Mouse (Mus musculus) cerebellum, adult 9-10 months (tissue): Measurements from ENCODE around the gene Ms4a2.
A peak's percentile ranks its signal among the peaks of the same experiment; 100 is the strongest.

ENCODE experiments used
- DNase-seq: peaks from one replicate; pipeline ENCODE4 v3.0.0; 2022

Ms4a2 gene

DNA sequence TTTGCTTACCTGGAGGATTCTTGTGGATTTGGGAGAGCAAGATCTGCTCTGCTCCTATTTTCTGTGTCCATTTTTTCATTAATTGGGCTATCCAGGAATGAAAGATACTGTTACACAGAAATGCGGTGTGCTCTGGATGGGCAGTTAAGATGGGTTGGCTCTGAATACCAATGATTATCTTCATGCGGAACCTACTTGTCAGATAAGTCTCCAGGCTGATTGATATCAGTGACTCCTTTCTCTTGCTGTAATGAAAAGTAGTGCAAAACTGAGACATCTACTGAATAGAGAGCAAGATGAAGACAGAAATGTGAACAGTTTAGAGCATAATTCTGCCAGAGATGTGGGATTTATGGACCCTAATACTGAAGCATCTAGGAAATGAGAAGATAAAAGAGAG lies at the start of gene Ms4a2:
Ms4a2 (minus strand) TSS at position 169 of the 400 bp plus-strand sequence.
- DNase-seq, result no peak

GRCm38 (mm10) chr19:11661562-11661961 lies 38.0 kb upstream of the Ms4a2 start:
- DNase-seq, result no peak

- DNase-seq, result no peak
Observed at GRCm38 (mm10) chr19:11660459-11660858, 36.9 kb upstream of the Ms4a2 start, which contains the start of gene Oosp2. Gene Oosp2, minus strand, starts transcription at chr19:11660559.

DNA sequence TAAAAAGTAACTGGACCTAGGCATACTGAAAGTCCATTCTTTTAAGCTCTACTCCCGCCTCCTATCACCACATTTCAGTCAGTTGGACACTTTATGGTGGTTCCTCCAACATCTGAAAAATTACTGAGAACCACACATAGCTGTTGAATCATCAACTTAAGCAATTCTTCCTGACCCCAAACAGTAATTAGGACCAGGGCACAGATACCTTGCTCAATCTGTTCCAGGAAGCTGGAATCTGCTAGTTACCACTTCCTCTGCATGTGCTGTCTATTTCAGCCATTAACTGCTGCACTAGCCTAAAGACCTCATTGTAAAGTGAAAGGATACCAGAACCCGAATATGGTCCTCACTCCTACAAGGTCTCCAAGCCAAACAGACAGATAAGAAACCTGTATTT lies 35.6 kb upstream of the Ms4a2 start:
- no peak for DNase-seq

GRCm38 (mm10) chr19:11649564-11649963 lies 26.0 kb upstream of the Ms4a2 start:
- DNase-seq, result no peak

DNA sequence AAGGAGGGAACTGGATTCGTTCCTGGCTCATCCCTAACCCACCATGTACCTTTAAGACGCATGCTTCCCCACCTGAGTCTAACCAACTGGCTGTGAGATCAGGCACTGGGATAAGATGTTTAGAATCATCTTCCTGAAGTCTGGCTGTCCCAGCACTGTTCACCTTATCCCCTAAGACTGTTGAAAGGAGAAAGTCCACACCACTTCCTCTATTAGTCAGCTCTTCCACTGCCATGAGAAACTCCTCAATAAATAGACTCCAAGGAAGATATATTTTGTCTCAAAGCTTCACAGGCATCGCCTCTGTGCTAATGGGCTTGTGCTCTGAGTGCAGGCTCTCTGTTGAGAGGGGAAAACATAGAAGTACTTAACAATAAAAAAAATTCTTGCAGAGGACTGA lies 22.6 kb upstream of the Ms4a2 start:
- no peak for DNase-seq

DNA sequence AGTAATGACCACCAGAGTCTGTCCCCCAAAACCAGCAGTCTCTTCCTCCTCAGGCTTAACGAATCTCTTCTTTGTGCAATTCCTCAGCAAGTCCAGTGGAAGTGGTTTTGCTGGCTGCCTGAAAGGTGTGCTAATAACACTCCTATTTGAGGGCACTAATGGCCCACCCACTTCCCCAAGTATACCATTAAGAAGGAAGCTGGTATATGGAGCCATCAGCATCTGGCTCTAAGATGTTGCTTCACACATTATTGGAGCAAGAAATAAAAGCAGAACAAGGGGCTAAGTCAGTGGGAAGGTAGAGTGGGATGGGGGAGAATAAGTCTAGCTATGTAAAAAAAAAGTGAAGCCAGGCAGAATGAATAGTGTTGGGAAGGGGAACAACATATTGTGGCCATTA lies 17.2 kb upstream of the Ms4a2 start, which contains the start of gene Ms4a3:
Ms4a3 (minus strand) TSS at position 120 of the 400 bp plus-strand sequence.
- DNase-seq, result no peak

GRCm38 (mm10) chr19:11639038-11639437 lies 15.5 kb upstream of the Ms4a2 start:
- DNase-seq, result no peak

DNA sequence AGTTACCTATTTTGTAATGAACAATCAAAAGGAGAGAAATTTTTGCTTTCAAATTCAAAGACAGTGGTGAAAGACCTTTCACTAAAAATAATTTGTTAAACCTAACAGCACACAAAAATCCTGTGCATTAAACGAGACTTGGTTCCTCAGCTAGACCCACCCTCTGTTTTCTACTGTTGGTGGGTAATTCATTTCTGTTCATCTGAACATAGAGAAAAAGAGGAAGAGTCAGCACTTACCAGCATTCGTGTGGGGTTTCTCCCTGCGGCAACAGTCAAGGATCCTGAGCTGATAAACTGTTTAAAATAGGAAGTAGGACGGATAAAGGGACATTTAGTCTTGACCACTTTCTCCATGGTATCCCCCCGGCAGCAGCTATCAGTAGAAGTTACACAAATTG lies 12.1 kb upstream of the Ms4a2 start:
- DNase-seq, result no peak

- DNase-seq, result no peak
Observed at GRCm38 (mm10) chr19:11634330-11634729, 10.8 kb upstream of the Ms4a2 start.

DNA sequence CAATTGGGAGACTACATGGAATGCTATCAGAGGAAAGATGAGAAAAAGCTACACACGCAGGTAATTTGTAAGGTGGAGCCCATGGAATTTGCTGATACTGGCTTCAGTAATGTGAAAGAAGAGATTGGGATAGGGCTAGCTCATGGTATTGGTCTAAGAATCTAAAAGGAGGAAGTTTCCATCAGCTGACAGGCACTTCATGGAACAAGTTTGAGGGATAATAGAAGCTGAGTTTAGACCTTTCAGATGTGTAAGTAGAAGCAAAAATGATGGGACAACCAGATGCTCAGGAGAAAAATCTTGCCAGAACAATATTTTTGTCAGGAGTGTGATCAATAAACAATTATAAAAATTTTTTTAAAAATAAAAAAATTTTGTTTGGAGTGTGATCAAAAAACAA lies 10.2 kb upstream of the Ms4a2 start:
- DNase-seq, result no peak

DNA sequence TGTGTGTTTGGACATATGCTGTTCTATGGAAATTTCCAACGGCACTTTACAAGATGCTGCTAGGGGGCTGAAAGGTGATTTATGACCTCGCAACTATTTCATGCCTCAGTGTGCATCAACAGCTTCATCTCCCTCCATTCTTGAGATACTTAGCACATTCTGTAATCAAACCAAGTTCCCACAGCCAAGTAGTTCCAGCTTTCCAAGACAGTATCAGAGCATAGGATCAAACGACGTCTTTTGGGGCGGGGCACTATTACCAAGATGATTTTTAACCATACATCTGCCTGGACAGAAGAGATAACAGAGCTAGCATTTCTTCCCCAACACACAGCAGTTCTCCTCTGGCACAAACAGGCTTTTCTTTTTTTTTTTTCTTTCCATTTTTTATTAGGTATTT lies 1.7 kb upstream of the Ms4a2 start:
- DNase-seq, result no peak

GRCm38 (mm10) chr19:11624800-11625199 lies 1.3 kb upstream of the Ms4a2 start:
- no peak for DNase-seq

DNA sequence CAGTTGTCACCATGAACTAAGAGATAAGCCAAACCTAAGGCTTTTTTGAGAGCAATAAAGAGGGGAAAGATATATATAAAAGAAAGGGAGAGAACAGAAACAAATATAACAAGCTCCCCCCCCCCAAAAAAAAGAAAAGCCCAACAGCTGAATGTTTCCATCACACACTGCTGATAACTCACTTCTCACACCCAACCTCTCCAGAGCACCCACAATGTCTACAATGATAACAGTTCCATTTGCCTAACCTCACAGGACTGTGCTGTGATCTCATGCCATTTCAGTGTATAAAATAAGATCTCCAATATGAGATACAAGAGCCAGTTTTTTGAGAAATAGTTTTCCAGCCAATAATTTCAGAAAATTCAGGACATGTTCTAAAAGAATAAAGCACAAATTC lies 5.5 kb downstream of the Ms4a2 start:
- no peak for DNase-seq

GRCm38 (mm10) chr19:11614805-11615204 lies 8.7 kb downstream of the Ms4a2 start:
- no peak for DNase-seq

- DNase-seq, result no peak
Observed at GRCm38 (mm10) chr19:11613776-11614443, 9.6 kb downstream of the Ms4a2 start.

DNA sequence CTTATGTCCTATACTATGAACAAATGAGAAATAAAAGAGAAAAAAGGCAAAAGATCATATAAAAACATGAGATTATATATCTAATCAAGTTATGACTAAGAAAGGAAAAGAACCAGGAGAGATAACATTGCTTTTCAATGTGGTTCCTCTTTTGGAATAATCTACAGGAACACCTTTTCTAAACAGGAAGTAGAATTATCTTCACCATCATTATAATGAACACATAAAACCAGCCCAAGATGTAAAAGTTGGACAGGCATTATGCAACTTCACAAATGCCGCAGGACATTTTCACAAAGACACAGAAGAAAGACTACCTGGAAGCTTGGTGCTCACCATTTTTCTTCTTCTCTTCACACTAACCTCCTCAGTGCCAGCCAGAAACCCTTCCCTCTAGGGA lies 10.4 kb downstream of the Ms4a2 start:
- no peak for DNase-seq

GRCm38 (mm10) chr19:11612293-11612692 lies 11.2 kb downstream of the Ms4a2 start:
- DNase-seq, result no peak

- DNase-seq, result peak; percentile 6
Observed at GRCm38 (mm10) chr19:11611541-11611945, 12.0 kb downstream of the Ms4a2 start.

GRCm38 (mm10) chr19:11608172-11608571 lies 15.3 kb downstream of the Ms4a2 start:
- no peak for DNase-seq

DNA sequence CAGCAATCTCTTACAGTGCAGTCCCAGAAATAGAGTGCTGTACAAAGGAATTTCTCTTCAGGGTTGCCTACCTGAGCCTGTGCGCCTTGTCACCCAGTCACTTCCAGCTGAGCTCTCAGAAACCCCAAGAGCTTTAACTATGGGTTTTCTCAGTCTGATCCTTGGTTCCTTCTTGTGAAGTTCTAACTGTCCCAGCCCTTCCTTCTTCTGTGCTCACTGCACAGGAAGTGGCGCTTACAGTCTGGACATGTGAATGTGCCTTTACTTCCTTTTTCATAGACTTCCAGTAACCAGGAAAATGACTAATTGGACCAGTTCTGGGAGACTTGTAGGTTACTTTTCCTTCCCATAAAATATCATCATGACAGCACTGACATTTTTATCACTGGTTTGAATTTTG lies 18.9 kb downstream of the Ms4a2 start, which contains the start of gene Ms4a6d:
Ms4a6d (minus strand) TSS at position 247 of the 400 bp plus-strand sequence.
- DNase-seq, result no peak

DNA sequence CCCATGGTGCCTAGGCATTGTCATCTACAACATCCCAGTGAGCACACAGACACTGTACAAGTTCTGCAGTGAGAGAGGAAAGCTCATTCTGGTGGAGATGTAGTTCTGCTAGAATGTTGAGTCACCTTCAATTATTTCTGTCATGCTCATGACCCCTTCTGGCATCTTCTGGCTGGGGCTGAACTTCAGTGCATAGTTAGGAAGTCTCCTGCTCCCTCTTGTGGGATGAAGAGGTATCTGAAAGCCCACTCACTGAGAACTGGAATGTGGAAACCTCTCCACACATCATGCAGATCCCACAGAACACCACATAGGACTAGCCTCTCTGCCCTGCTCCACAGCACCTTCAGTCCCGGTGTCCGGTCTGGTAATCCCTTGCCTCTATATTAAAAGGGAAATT lies 21.5 kb downstream of the Ms4a2 start:
- no peak for DNase-seq

DNA sequence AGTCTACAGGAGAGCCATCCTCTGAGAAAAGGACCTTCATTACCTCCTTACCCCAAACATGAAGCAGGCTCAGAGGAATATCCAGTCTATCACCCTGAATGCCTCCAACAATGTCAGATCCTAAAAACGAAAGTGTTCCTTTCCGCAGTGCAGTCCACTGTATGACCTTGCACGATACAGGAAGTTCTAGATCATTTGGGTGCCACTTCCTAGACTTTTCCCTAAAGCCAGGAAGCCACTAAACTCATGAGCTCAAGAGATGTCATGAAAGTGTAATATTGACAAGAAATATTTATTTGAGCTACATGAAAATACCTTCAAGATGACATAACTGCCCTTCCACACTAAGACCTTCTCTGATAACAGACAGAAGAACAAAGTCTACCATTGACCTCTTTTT lies 22.2 kb downstream of the Ms4a2 start:
- DNase-seq, result no peak

GRCm38 (mm10) chr19:11589891-11590449 lies 33.5 kb downstream of the Ms4a2 start:
- DNase-seq, result no peak

- no peak for DNase-seq
Observed at GRCm38 (mm10) chr19:11589205-11589604, 34.3 kb downstream of the Ms4a2 start.
